Mouse (Mus musculus) cortical plate, adult 2 months (tissue): ENCODE results near the gene Lct.

Experiments used
- CTCF ChIP-seq: fragments of 200-500 bp; IDR thresholded peaks from 2 replicates; pipeline ENCODE4 v1.5.1; 2011; ENCODE audit warnings: mild to moderate bottlenecking, control low read depth, low read length; ENCODE audit not compliant: insufficient read depth; ENCODE audit errors: extremely low read depth
- POLR2A ChIP-seq: fragments of 200-500 bp; IDR thresholded peaks from 2 replicates; pipeline ENCODE4 v1.6.1; 2011; ENCODE audit warnings: mild to moderate bottlenecking, low read length, control low read depth; ENCODE audit not compliant: insufficient read depth; ENCODE audit errors: extremely low read depth

DNA sequence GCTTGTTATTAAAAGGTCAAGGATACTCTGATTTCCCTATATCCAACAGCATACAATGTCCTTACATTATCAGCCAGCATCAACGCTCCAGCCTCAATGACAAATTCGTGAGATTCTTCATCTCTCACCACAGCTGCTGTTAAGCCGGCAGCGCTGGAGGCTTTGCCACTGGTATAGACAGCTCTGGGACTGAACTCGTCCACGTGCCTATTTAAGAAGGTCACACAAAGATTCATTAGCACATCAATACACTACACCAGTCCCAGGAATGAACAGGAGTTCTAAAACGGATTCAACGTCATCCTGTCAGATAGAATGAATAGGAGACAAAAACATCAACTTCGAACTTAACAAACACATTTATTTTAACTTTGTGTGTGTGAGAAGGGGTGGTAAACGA lies 16.1 kb upstream of the Lct start:
- TF ChIP-seq POLR2A (no peak), CTCF (no peak)
